Mouse (Mus musculus) small intestine, adult 2 months (tissue): Measurements from ENCODE around the gene Sec22a. TPM values are rescaled to one million over a fixed set of nuclear protein-coding genes. Genes with fewer than 3 reads are reported as not detected.

ENCODE experiments used
- H3K27ac ChIP-seq: fragments of 200-500 bp; 2 replicates; pipeline ENCODE4 v1.5.1; 2012; ENCODE audit warnings: low read depth, low read length, control low read depth, inconsistent platforms; ENCODE audit not compliant: insufficient read depth
- H3K27me3 ChIP-seq: fragments of 200-500 bp; 2 replicates; pipeline ENCODE4 v1.6.1; 2012; ENCODE audit warnings: mild to moderate bottlenecking, moderate library complexity, low read length, inconsistent platforms; ENCODE audit not compliant: control insufficient read depth, insufficient read depth
- H3K36me3 ChIP-seq: fragments of 200-500 bp; 2 replicates; pipeline ENCODE4 v1.6.1; 2012; ENCODE audit warnings: mild to moderate bottlenecking, low read length, control low read depth, inconsistent platforms; ENCODE audit not compliant: control insufficient read depth, insufficient read depth
- H3K4me1 ChIP-seq: fragments of 200-500 bp; 2 replicates; pipeline ENCODE4 v1.6.1; 2012; ENCODE audit warnings: low read length, inconsistent platforms, mixed read lengths; ENCODE audit not compliant: control insufficient read depth, insufficient read depth, insufficient read length
- H3K4me3 ChIP-seq: fragments of 200-500 bp; 2 replicates; pipeline ENCODE4 v1.5.1; 2012; ENCODE audit warnings: low read depth, mild to moderate bottlenecking, control low read depth, inconsistent platforms, low read length, moderate library complexity
- CTCF ChIP-seq: fragments of 200-500 bp; IDR thresholded peaks from 2 replicates; pipeline ENCODE4 v1.5.1; 2012; ENCODE audit warnings: low read depth, mild to moderate bottlenecking, control low read depth, inconsistent platforms, low read length, moderate library complexity, mixed read lengths; ENCODE audit not compliant: insufficient replicate concordance, insufficient read length; ENCODE audit errors: extremely low read depth
- POLR2A ChIP-seq: fragments of 200-500 bp; IDR thresholded peaks from 2 replicates; pipeline ENCODE4 v1.6.1; 2012; ENCODE audit warnings: low read depth, mild to moderate bottlenecking, control low read depth, inconsistent platforms, low read length, moderate library complexity
- WGBS: fragments of 180-500 bp; shearing (Covaris S2); methylation state at CpG from one replicate; pipeline ENCODE4 v1.1.7; 2018; 5-methylcytosine and 5-hydroxymethylcytosine counted together
- polyA plus RNA-seq: library from polyadenylated mRNA; depleted of rRNA; stranded (reverse); fragments of >200 nt; gene quantifications from 2 replicates; pipeline ENCODE4 v1.2.3, GENCODE M21; 2012

Gene Sec22a
- polyA plus RNA-seq, 1 experiment: 7.0 TPM

GRCm38 (mm10) chr16:35304416-35304815 is 59.3 kb downstream of the Sec22a start:
- peaks cover 6% of the 10 kb centered on the region for H3K36me3 ChIP-seq
- no peaks in the 10 kb centered on the region for H3K27me3 ChIP-seq
- TF ChIP-seq POLR2A: no peak
- TF ChIP-seq CTCF: no peak
- 89% methylated on average over 5 of the region's 5 CpGs for WGBS
- no peak overlapping the region for H3K4me3 ChIP-seq
- H3K27ac ChIP-seq: no peak overlapping the region
- no peaks in the 10 kb centered on the region for H3K4me1 ChIP-seq

GRCm38 (mm10) chr16:35303721-35304120 is 60.0 kb downstream of the Sec22a start:
- Histone ChIP-seq H3K4me1 (no peaks in the 10 kb centered on the region), H3K27ac (no peak overlapping the region), H3K4me3 (no peak overlapping the region), H3K36me3 (peaks cover 6% of the 10 kb centered on the region), H3K27me3 (no peaks in the 10 kb centered on the region)
- no peak for TF ChIP-seq POLR2A
- no peak for TF ChIP-seq CTCF
- 87% methylated on average over 6 of the region's 6 CpGs for WGBS

- Histone ChIP-seq H3K36me3 (peaks cover 5% of the 10 kb centered on the region), H3K27me3 (no peaks in the 10 kb centered on the region), H3K4me1 (no peaks in the 10 kb centered on the region), H3K4me3 (no peak overlapping the region), H3K27ac (no peak overlapping the region)
- WGBS: 55% methylated on average over 7 of the region's 7 CpGs
- TF ChIP-seq POLR2A: no peak
- no peak for TF ChIP-seq CTCF
These were observed 61.1 kb downstream of the Sec22a start for GRCm38 (mm10) chr16:35302441-35303280.

- Histone ChIP-seq H3K4me1 (no peaks in the 10 kb centered on the region), H3K36me3 (peaks cover 2% of the 10 kb centered on the region), H3K27me3 (no peaks in the 10 kb centered on the region), H3K4me3 (no peak overlapping the region), H3K27ac (no peak overlapping the region)
- WGBS: 94% methylated on average over 6 of the region's 6 CpGs
- TF ChIP-seq CTCF (no peak), POLR2A (no peak)
These were observed 63.6 kb downstream of the Sec22a start for GRCm38 (mm10) chr16:35300156-35300555.

GRCm38 (mm10) chr16:35297786-35298185 is 65.9 kb downstream of the Sec22a start:
- H3K4me3 ChIP-seq: no peak overlapping the region
- no peaks in the 10 kb centered on the region for H3K27me3 ChIP-seq
- H3K36me3 ChIP-seq: no peaks in the 10 kb centered on the region
- 64% methylated on average over 5 of the region's 5 CpGs for WGBS
- no peak for TF ChIP-seq POLR2A
- TF ChIP-seq CTCF: no peak
- H3K27ac ChIP-seq: no peak overlapping the region
- no peaks in the 10 kb centered on the region for H3K4me1 ChIP-seq

- WGBS: 84% methylated on average over 5 of the region's 5 CpGs
- Histone ChIP-seq H3K27me3 (no peaks in the 10 kb centered on the region), H3K4me1 (no peaks in the 10 kb centered on the region), H3K27ac (no peak overlapping the region), H3K36me3 (no peaks in the 10 kb centered on the region), H3K4me3 (no peak overlapping the region)
- TF ChIP-seq POLR2A (no peak), CTCF (no peak)
These were observed 76.5 kb downstream of the Sec22a start for GRCm38 (mm10) chr16:35287244-35287643.

- no peak overlapping the region for H3K27ac ChIP-seq
- no peak overlapping the region for H3K4me3 ChIP-seq
- 77% methylated on average over 9 of the region's 9 CpGs for WGBS
- no peak for TF ChIP-seq POLR2A
- TF ChIP-seq CTCF: no peak
- no peaks in the 10 kb centered on the region for H3K27me3 ChIP-seq
- no peaks in the 10 kb centered on the region for H3K4me1 ChIP-seq
- H3K36me3 ChIP-seq: no peaks in the 10 kb centered on the region
These were observed 77.9 kb downstream of the Sec22a start for GRCm38 (mm10) chr16:35285821-35286220.
